Comparison of ENCODE assay signal across 14 mouse cellular contexts in the genomic region with DNA sequence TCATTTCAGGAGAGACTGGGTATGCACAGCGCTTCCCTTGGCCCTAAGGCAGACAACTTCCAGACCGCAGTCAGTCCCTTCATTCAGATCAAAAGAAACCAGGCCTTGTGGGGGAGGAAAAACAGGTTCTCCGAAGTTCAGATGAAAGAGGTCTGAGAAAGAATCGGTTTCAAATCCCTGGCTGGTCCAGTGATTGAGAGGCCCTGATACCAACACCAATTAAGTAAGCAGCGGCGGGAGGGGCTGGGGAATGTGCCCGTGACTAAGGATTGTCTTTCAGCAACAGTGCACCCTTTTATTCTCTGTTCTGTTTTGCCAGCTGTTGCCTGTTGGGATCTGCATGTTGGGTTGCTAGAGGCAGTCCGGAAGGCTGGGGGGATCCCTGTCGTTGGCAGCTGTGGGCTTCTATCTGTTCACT.
A peak's percentile ranks its signal among the peaks of the same experiment; 100 is the strongest.
DNase-seq lines count a peak whose midpoint lies in the region; ATAC-seq lines count a peak whose summit lies in the region.
"Had no signal": no experiment of that assay in that cellular context is flagged by ENCODE, and none has a peak within 500 bp of the region (broad histone marks: within the 10 kb centered on the region; RNA-seq: fewer than 3 reads in every experiment).

No protein-coding gene starts in this region.

- H3K4me2 ChIP-seq in forebrain, embryonic 12.5 days: no peak overlapping the region
- H3K4me2 ChIP-seq in forebrain, embryonic 15.5 days (replicated peaks): no peak overlapping the region
- no peak overlapping the region; the same call in 1 of the 2 replicates for H3K4me2 ChIP-seq in embryonic facial prominence, embryonic 14.5 days (ENCODE audit: low read depth, low read length)
- 0 out of 2 replicates have a peak overlapping the region, but pooled peaks have one; percentile 4 for H3K4me2 ChIP-seq in stomach, embryonic 14.5 days (replicated peaks; ENCODE audit: low read depth, low read length)
- H3K4me2 ChIP-seq: neural tube, embryonic 15.5 days had no signal

- H3K9me3 ChIP-seq in forebrain, embryonic 12.5 days: no peaks in the 10 kb centered on the region
- H3K9me3 ChIP-seq in forebrain, embryonic 15.5 days: no peaks in the 10 kb centered on the region
- H3K9me3 ChIP-seq in embryonic facial prominence, embryonic 14.5 days (ENCODE audit: control insufficient read depth, low read length): no peaks in the 10 kb centered on the region
- H3K9me3 ChIP-seq in stomach, embryonic 14.5 days (ENCODE audit: control insufficient read depth, low read depth, low read length): no peaks in the 10 kb centered on the region
- H3K9me3 ChIP-seq: G1E; neural tube, embryonic 15.5 days had no signal

- 3% methylated on average over 9 of the region's 9 CpGs for WGBS in forebrain, embryonic 12.5 days
- WGBS in forebrain, embryonic 15.5 days: 6% methylated on average over 9 of the region's 9 CpGs
- WGBS in embryonic facial prominence, embryonic 14.5 days: 9% methylated on average over 9 of the region's 9 CpGs
- WGBS in stomach, embryonic 14.5 days: 20% methylated on average over 9 of the region's 9 CpGs

- peak; percentile 59; the same call in 1 of the 2 replicates for ATAC-seq in forebrain, embryonic 12.5 days (ENCODE audit: low FRiP score)
- no peak for ATAC-seq in forebrain, embryonic 15.5 days (replicated peaks)
- ATAC-seq in embryonic facial prominence, embryonic 14.5 days (ENCODE audit: low read depth): peak; percentile 89
- peak; percentile 46; the same call in 1 of the 2 replicates for ATAC-seq in stomach, embryonic 14.5 days (ENCODE audit: insufficient number of reproducible peaks, insufficient read depth, low FRiP score, low read depth)
- ATAC-seq: activated CD4-positive, CD25-positive, alpha-beta regulatory T cell, adult 4 months had no signal

- no peaks in the 10 kb centered on the region for H3K36me3 ChIP-seq in forebrain, embryonic 12.5 days (replicated peaks)
- no peaks in the 10 kb centered on the region for H3K36me3 ChIP-seq in forebrain, embryonic 15.5 days
- H3K36me3 ChIP-seq in embryonic facial prominence, embryonic 14.5 days (ENCODE audit: control insufficient read depth, insufficient read depth, low read length): no peaks in the 10 kb centered on the region
- H3K36me3 ChIP-seq in stomach, embryonic 14.5 days (ENCODE audit: control insufficient read depth, insufficient read depth, low read length): no peaks in the 10 kb centered on the region
- H3K36me3 ChIP-seq: G1E; neural tube, embryonic 15.5 days had no signal

- no peak overlapping the region for H3K4me3 ChIP-seq in forebrain, embryonic 12.5 days (replicated peaks)
- no peak overlapping the region for H3K4me3 ChIP-seq in forebrain, embryonic 15.5 days
- no peak overlapping the region for H3K4me3 ChIP-seq in embryonic facial prominence, embryonic 14.5 days (ENCODE audit: low read depth, low read length)
- H3K4me3 ChIP-seq in stomach, embryonic 14.5 days (ENCODE audit: low read depth, low read length): no peak overlapping the region
- H3K4me3 ChIP-seq: heart, adult 2 months; neural tube, embryonic 15.5 days had no signal

- intact Hi-C loops in heart, postnatal 25 days (cut with DNase I): no loop called here

- H3K4me1 ChIP-seq in forebrain, embryonic 12.5 days: peaks cover 11% of the 10 kb centered on the region
- peaks cover 5% of the 10 kb centered on the region; the same call in 1 of the 2 replicates for H3K4me1 ChIP-seq in forebrain, embryonic 15.5 days
- H3K4me1 ChIP-seq in embryonic facial prominence, embryonic 14.5 days (ENCODE audit: control insufficient read depth, insufficient read depth, low read length): peaks cover 7% of the 10 kb centered on the region
- H3K4me1 ChIP-seq in stomach, embryonic 14.5 days (ENCODE audit: control insufficient read depth, insufficient read depth, low read length): 0 out of 2 replicates have a peak, but pooled peaks cover 3% of the 10 kb centered on the region

- peaks cover 15% of the 10 kb centered on the region; the same call in 1 of the 2 replicates for H3K27me3 ChIP-seq in forebrain, embryonic 12.5 days
- H3K27me3 ChIP-seq in forebrain, embryonic 15.5 days: no peaks in the 10 kb centered on the region
- H3K27me3 ChIP-seq in embryonic facial prominence, embryonic 14.5 days (replicated peaks; ENCODE audit: control insufficient read depth, insufficient read depth, low read length): no peaks in the 10 kb centered on the region
- no peaks in the 10 kb centered on the region for H3K27me3 ChIP-seq in stomach, embryonic 14.5 days (ENCODE audit: control insufficient read depth, insufficient read depth, low read length)
- H3K27me3 ChIP-seq: neural tube, embryonic 15.5 days had no signal

- no peak overlapping the region for H3K9ac ChIP-seq in forebrain, embryonic 12.5 days
- H3K9ac ChIP-seq in forebrain, embryonic 15.5 days (replicated peaks): no peak overlapping the region
- H3K9ac ChIP-seq in embryonic facial prominence, embryonic 14.5 days (ENCODE audit: low read depth, low read length): no peak overlapping the region
- no peak overlapping the region for H3K9ac ChIP-seq in stomach, embryonic 14.5 days (replicated peaks; ENCODE audit: low read depth, low read length)
- H3K9ac ChIP-seq: neural tube, embryonic 15.5 days had no signal

- H3K27ac ChIP-seq in forebrain, embryonic 12.5 days: no peak overlapping the region
- no peak overlapping the region for H3K27ac ChIP-seq in forebrain, embryonic 15.5 days (replicated peaks)
- no peak overlapping the region for H3K27ac ChIP-seq in embryonic facial prominence, embryonic 14.5 days (replicated peaks; ENCODE audit: low read depth, low read length)
- H3K27ac ChIP-seq in stomach, embryonic 14.5 days (ENCODE audit: low read length): no peak overlapping the region
- H3K27ac ChIP-seq: heart, adult 2 months; neural tube, embryonic 15.5 days had no signal

- DNase-seq in layer of hippocampus, postnatal 10 days (ENCODE audit: low spot score in 2 of 2): peak; percentile 7 to 12
- DNase-seq in layer of hippocampus, postnatal 14 days (ENCODE audit: low spot score in 2 of 2): no peak
- peak; percentile 91 for DNase-seq in embryonic facial prominence, embryonic 14.5 days (ENCODE audit: low spot score)
- no peak for DNase-seq in frontal cortex, postnatal 25 days (ENCODE audit: low spot score in 2 of 2)
- no peak for DNase-seq in heart, postnatal 25 days (ENCODE audit: low spot score)
- DNase-seq: cerebellum, postnatal 25 days; heart, adult 2 months; right cerebral cortex, postnatal 25 days had no signal

Comparison
In these comparisons a context has a peak if more than half of its experiments do, and no peak if none do; other contexts are left out.
1. DNase-seq: peak in layer of hippocampus, postnatal 10 days (2 of 2) and embryonic facial prominence, embryonic 14.5 days (single experiment); none in layer of hippocampus, postnatal 14 days (0 of 2), frontal cortex, postnatal 25 days (0 of 2) and heart, postnatal 25 days (single experiment).